Mouse (Mus musculus): ENCODE measurements around the gene Zpbp2. TPM values are rescaled to one million over a fixed set of nuclear protein-coding genes. Genes with fewer than 3 reads are reported as not detected.

Gene Zpbp2
- polyA plus RNA-seq, 1 experiment from 2014 or later, result not detected

DNA sequence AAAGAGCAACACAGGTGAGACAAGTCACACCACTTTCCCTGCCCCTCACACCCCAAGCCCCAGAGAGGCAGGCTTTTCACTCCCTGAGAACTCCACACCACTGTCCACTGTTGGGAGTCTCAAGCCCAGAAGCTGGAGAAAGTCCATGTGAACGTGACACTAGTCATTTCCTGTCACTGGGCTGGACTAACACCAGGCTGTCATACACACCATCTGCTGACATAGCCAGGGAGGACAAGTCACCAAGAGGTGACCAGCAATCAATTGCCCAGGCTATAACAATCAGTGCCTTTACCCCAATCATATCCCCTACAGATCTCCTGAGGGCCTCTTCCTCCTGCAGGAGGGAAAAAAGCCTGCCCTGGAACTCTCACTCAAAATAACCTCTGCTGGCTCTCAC lies 33.2 kb downstream of the Zpbp2 start:
- no peak overlapping the region for H3K9ac ChIP-seq
- no peak for ATAC-seq (ENCODE audit: insufficient number of reproducible peaks, insufficient read depth, low FRiP score, low TSS enrichment, low read depth)
- 49% methylated on average over 1 of the region's 1 CpGs for WGBS

DNA sequence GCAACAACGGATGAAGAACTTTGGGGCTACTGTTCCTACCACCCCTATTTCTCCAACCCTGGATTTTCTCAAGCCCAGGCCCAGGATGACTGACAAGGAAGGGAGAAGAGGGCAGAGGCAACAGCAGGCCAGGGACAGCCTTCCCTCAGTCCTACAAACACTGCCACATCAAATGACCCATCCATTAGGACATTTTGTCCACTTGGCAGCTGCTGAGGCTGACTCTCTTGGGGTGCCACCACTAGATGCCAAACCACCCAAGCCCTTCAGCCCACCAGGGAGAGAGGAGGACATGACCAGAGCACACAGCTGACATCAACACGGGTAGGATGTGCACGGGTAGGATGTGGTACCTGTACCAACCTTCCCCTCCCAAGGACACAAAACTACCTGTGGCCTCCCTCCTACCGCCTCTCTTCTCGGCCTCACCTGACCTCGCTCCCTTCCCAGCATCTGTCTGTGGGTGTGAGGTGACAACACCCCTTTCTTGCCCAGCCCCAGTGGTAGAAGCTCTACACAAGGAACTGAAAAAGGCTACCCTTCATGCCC lies 33.8 kb downstream of the Zpbp2 start:
- Histone ChIP-seq H3K9me3 (no peaks in the 10 kb centered on the region), H3K4me3 (no peak overlapping the region), H3K27ac (no peak overlapping the region), H3K4me2 (peak overlapping the region; percentile 88; the same call in 1 of the 2 replicates), H3K36me3 (peaks cover 42% of the 10 kb centered on the region), H3K9ac (0 out of 2 replicates have a peak overlapping the region, but pooled peaks have one; percentile 36), H3K27me3 (no peaks in the 10 kb centered on the region), H3K4me1 (peaks cover 33% of the 10 kb centered on the region)
- no peak for ATAC-seq (ENCODE audit: insufficient number of reproducible peaks, insufficient read depth, low FRiP score, low TSS enrichment, low read depth)
- 90% methylated on average over 6 of the region's 6 CpGs for WGBS

More for the DNA sequence above, 33.2 kb downstream of the Zpbp2 start:
- H3K4me3 ChIP-seq, result no peak overlapping the region
- H3K9me3 ChIP-seq, result no peaks in the 10 kb centered on the region
- no peaks in the 10 kb centered on the region for H3K27me3 ChIP-seq
- H3K36me3 ChIP-seq, result peaks cover 42% of the 10 kb centered on the region
- peaks cover 33% of the 10 kb centered on the region for H3K4me1 ChIP-seq
- H3K27ac ChIP-seq, result no peak overlapping the region
- no peak overlapping the region for H3K4me2 ChIP-seq

DNA sequence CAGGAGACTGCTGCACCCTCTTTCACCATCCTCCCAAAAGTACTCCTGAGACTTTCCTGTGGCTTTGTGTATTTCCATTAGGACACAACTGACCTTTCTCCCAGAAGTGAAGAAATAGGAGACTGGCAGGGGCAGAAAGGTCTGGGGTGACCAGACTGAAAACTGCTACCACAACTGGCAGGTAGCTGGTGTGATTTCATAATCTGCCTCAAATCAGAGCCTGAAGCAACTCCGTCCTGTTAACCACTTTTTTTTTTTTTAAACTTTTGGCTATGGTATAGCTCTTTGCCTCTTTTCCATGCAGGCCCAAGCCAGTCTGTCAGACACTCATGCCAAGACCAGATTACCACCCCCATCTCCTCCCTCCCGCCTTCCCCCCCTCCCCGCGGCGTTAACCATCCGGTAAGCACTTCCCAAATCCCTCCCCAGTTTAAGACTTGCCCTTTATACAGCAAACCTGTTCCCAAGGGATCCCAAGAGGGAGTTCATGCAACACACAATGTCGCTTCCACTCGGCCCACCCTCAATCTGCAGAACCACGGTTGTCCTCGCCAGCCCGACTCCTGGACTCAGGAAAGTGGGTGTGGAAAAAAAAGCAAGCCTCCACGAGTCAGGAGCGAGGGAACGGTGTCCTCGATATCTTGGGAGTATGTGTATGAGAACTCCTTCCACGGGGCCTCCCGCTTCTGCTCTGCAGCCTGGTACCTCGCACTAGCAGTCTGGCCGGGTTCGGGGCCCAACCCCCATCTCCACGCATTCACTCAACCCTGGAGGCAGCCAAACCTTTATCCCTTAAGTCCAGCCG lies 35.4 kb downstream of the Zpbp2 start:
- peak overlapping the region; percentile 85 for H3K27ac ChIP-seq
- no peaks in the 10 kb centered on the region for H3K27me3 ChIP-seq
- H3K9me3 ChIP-seq, result no peaks in the 10 kb centered on the region
- peaks cover 33% of the 10 kb centered on the region for H3K4me1 ChIP-seq
- H3K4me2 ChIP-seq, result peak overlapping the region; percentile 88
- WGBS, result 2% methylated on average over 22 of the region's 22 CpGs
- ATAC-seq (ENCODE audit: insufficient number of reproducible peaks, insufficient read depth, low FRiP score, low TSS enrichment, low read depth), result no peak
- H3K9ac ChIP-seq, result peak overlapping the region; percentile 90
- H3K36me3 ChIP-seq, result peaks cover 29% of the 10 kb centered on the region
- H3K4me3 ChIP-seq, result peak overlapping the region; percentile 86

DNA sequence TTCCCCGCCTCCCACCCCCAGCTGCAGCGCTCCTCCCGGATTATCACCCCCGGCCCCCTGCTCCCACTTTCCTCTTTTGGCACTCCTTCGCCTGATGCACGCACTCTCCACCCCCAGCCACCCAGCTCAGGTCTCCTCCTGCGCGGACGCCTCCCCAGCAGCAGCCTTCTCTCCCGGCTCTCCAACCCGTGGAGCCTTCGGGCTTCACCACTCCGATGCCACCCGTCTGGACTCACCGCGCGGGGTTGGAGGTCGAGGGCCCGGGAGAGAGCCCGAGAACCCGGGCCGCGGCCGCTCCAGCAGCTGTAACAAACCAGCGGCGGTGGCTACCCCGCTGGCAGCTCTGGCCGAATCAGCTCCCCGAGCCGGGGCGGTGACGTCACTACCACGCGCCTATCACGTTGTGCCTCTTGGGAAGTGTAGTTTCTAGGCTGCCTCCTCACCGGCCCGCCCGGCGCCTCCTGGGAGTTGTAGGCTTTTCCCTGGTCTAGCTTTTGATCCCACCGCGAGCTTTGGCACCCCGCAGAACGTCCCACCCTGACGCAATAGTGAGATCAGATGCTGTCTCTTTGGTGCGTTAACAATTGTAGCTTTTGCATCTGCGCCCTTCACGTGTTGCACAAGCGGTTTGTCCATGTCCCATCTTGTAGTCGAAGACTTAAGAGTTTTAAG lies 36.1 kb downstream of the Zpbp2 start, which contains the start of gene Ormdl3:
Ormdl3 (minus strand) TSS at position 477 of the 672 bp plus-strand sequence.
- no peaks in the 10 kb centered on the region for H3K9me3 ChIP-seq
- H3K27ac ChIP-seq, result peak within 1 kb of the TSS; percentile 85
- peak within 1 kb of the TSS; percentile 90 for H3K9ac ChIP-seq
- peak within 1 kb of the TSS; percentile 88 for H3K4me2 ChIP-seq
- H3K4me1 ChIP-seq, result peaks cover 33% of the 10 kb centered on the region
- peak within 1 kb of the TSS; percentile 86 for H3K4me3 ChIP-seq
- peak; percentile 87 for ATAC-seq (ENCODE audit: insufficient number of reproducible peaks, insufficient read depth, low FRiP score, low TSS enrichment, low read depth)
- peaks cover 21% of the 10 kb centered on the region for H3K36me3 ChIP-seq
- H3K27me3 ChIP-seq, result peaks cover 4% of the 10 kb centered on the region; the same call in 1 of the 2 replicates
- under 1% methylated on average over 49 of the region's 49 CpGs for WGBS

DNA sequence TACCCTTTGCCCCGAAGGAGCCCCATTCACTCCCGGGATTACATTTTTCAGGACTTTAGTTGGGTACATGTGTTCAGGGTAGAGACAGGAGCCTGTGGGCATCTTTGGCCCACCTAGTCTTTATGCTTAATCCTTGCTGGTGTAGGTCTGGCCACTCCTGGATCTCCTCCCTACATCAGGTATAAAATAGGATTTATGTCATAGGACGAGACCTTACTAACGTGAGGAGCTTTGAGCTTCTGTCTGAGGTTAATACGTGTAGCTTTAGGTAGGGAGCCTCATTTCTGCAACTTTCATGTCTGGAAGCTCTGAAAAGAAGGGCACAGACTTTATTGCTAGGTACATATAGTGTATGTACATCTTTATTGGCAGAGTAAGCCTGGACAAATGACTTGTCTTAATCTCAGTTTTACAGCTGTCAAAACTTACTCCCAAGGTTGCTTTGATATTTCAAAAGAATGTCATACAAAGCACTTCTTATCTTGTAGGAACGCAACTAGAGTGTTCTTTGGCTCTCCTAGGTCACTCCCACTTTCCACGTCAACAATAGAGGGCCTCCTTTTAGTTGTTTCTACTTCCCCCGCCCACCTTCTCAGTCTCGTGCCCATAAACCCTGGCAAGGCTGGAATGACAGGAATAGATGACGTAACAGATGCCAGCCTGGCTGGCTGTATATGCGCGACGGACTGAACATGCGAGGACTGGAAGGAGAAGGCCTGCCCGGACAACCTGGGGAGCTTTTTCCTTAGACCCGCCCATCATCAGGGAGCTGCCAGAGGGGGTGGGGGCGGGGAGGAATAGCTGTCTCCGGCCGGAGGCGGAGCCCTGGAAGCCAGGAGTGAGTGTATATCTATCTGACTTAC lies 37.0 kb downstream of the Zpbp2 start:
- Histone ChIP-seq H3K27ac (peak overlapping the region; percentile 85), H3K9ac (peak overlapping the region; percentile 90), H3K4me1 (peaks cover 33% of the 10 kb centered on the region), H3K4me2 (peak overlapping the region; percentile 88), H3K4me3 (peak overlapping the region; percentile 86), H3K9me3 (no peaks in the 10 kb centered on the region), H3K36me3 (peaks cover 12% of the 10 kb centered on the region), H3K27me3 (peaks cover 4% of the 10 kb centered on the region; the same call in 1 of the 2 replicates)
- ATAC-seq (ENCODE audit: insufficient number of reproducible peaks, insufficient read depth, low FRiP score, low TSS enrichment, low read depth), result peak; percentile 53
- WGBS, result 6% methylated on average over 20 of the region's 20 CpGs

DNA sequence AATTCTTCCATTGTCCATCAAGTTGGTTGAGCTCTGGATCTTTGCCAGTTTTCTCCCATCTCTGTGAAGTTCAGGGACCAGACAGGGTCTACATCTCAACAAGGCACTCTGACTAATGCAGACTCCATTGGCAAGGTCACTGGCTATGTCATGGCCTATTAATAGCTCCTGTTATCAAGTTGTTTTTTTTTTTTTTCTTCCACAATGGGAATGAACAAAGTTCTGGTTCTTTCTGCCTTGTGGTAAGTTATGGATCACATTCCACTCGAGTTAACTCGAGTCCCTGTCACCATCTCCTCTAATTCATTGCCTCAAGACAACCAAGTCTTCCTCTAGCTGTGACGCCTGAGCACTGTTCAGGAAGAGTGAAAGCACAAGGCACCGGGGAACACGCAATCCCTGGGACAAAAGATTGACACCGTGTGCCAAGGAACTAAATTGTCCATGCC lies 38.0 kb downstream of the Zpbp2 start:
- Histone ChIP-seq H3K27ac (no peak overlapping the region), H3K4me2 (peak overlapping the region; percentile 88), H3K36me3 (peaks cover 4% of the 10 kb centered on the region; the same call in 1 of the 2 replicates), H3K9me3 (no peaks in the 10 kb centered on the region), H3K4me1 (peaks cover 33% of the 10 kb centered on the region), H3K27me3 (peaks cover 4% of the 10 kb centered on the region; the same call in 1 of the 2 replicates), H3K4me3 (no peak overlapping the region), H3K9ac (no peak overlapping the region)
- no peak for ATAC-seq (ENCODE audit: insufficient number of reproducible peaks, insufficient read depth, low FRiP score, low TSS enrichment, low read depth)
- 52% methylated on average over 6 of the region's 6 CpGs for WGBS

DNA sequence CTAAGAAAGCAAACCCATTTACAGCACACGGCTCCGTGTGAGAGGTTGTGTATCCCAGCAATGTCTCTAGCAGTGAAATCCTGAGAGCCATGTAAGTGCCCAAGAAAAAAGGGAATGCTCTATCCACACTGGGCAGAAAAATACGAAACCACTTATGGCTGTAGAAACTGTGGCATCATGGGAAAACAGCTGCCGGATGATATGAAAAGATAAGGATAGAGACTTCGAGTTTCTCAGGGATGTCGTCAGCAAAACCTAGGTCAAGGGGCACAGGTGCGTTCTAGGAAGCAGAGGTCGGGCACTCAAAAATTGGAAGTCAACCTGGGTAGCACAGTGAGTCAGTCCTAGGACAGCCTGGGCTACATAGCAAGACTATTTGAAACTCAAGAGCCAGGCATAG lies 38.4 kb downstream of the Zpbp2 start:
- 73% methylated on average over 8 of the region's 8 CpGs for WGBS
- Histone ChIP-seq H3K4me3 (no peak overlapping the region), H3K27me3 (peaks cover 4% of the 10 kb centered on the region; the same call in 1 of the 2 replicates), H3K9me3 (no peaks in the 10 kb centered on the region), H3K27ac (no peak overlapping the region), H3K4me1 (peaks cover 33% of the 10 kb centered on the region), H3K9ac (no peak overlapping the region), H3K36me3 (no peaks in the 10 kb centered on the region), H3K4me2 (no peak overlapping the region)
- ATAC-seq (ENCODE audit: insufficient number of reproducible peaks, insufficient read depth, low FRiP score, low TSS enrichment, low read depth), result no peak

DNA sequence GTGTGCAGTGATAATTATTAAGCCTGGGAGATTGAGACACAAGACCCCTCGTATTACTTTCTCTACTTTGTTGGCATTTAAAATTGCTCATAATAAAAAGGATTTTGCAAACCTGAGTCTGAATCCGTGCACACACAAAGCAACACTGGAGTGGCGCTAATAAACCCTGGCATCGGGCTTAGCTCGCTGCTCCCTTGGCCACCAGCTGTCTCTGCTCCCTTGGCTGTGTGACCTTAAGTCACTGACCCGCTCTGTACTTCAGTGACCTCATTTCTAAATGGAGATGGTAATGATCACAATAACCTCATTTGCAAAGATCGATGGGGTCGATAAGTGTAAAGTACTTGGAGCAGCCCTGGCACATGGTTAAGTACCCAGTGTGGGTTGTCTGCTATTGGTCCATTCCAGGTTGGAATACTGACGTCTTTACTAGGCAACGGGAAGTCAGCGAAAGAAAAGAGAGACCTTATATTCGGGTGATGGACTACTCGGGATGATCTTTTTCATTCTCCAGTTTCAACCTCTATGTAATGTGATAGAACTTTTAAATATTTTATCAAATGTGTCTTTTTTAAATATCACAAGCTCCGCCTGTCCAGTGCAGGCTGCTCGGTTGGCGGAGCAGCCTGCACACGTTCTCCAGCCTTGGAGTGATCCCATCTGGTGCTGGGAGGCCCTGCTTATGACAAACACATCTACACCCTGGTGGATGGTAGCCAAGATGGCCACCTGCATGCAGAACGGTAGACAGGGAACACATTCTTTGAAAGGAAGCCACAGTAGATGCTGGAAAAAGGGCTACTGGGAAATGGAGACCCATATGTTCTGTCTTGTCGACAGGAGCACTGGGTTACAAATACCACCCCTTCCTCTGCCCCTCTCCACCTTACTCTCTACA lies 39.9 kb downstream of the Zpbp2 start:
- Histone ChIP-seq H3K36me3 (no peaks in the 10 kb centered on the region), H3K9me3 (no peaks in the 10 kb centered on the region), H3K4me2 (no peak overlapping the region), H3K4me3 (no peak overlapping the region), H3K27me3 (peaks cover 4% of the 10 kb centered on the region; the same call in 1 of the 2 replicates), H3K9ac (no peak overlapping the region), H3K4me1 (peaks cover 21% of the 10 kb centered on the region), H3K27ac (no peak overlapping the region)
- ATAC-seq (ENCODE audit: insufficient number of reproducible peaks, insufficient read depth, low FRiP score, low TSS enrichment, low read depth), result no peak
- 74% methylated on average over 19 of the region's 19 CpGs for WGBS

DNA sequence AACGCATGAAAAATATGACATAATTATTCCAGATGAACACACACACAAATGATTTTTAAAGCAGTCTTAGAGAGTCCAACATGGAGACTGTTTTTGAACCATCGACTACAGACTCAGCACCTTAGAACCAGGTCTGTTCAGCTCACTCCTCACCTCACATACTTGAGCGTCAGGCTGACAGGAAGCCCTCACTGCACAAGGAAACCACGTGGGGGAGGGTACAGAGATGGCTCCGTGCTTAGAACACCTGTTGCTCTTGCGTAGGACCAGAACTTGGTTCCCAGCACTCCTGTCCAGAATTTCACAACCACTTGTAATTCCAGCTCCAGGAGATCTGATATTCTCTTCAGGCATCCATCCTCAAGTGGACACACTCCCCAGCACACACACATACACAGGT lies 44.1 kb downstream of the Zpbp2 start:
- no peak for ATAC-seq (ENCODE audit: insufficient number of reproducible peaks, insufficient read depth, low FRiP score, low TSS enrichment, low read depth)
- Histone ChIP-seq H3K4me1 (0 out of 2 replicates have a peak, but pooled peaks cover 7% of the 10 kb centered on the region), H3K4me2 (no peak overlapping the region), H3K9me3 (no peaks in the 10 kb centered on the region), H3K27ac (no peak overlapping the region), H3K36me3 (no peaks in the 10 kb centered on the region), H3K4me3 (no peak overlapping the region), H3K9ac (no peak overlapping the region), H3K27me3 (peaks cover 31% of the 10 kb centered on the region)
- WGBS, result 76% methylated on average over 6 of the region's 6 CpGs

DNA sequence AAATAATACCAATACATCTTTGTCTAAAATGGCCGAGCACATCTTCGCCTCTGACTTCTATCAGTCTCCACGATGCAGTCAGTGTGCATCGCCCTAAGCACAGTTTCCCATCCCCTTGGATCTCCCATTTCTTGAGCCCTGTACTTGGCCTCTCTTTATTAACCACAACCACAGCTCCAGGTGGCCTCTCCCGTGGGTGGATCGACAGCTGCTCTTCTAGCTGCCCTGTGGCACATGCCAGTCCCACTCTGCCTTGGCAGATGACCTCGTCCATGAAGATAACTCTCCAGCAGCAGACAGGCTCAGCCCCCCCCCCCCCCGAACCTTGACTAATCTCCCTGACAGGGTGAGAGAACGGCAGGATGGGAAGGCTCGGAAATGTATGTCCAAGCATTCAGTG lies 44.6 kb downstream of the Zpbp2 start:
- no peak for ATAC-seq (ENCODE audit: insufficient number of reproducible peaks, insufficient read depth, low FRiP score, low TSS enrichment, low read depth)
- Histone ChIP-seq H3K9ac (no peak overlapping the region), H3K36me3 (no peaks in the 10 kb centered on the region), H3K4me1 (0 out of 2 replicates have a peak, but pooled peaks cover 7% of the 10 kb centered on the region), H3K4me3 (no peak overlapping the region), H3K27me3 (peaks cover 35% of the 10 kb centered on the region), H3K9me3 (no peaks in the 10 kb centered on the region), H3K4me2 (no peak overlapping the region), H3K27ac (no peak overlapping the region)
- 75% methylated on average over 10 of the region's 10 CpGs for WGBS
